Mouse (Mus musculus) ES-E14 (cell line): Measurements from ENCODE around the gene Sbno2. TPM values are rescaled to one million over a fixed set of nuclear protein-coding genes. Genes with fewer than 3 reads are reported as not detected.

Source experiments
- DNase-seq: peaks from one replicate; pipeline ENCODE4 v3.0.0-alpha.2; 2013; ENCODE audit warnings: low read depth, low spot score
- H3K27ac ChIP-seq: 2 replicates; pipeline ENCODE4 v1.5.1; 2012; ENCODE audit warnings: low read depth, mild to moderate bottlenecking, low read length, moderate library complexity, mixed read lengths; ENCODE audit not compliant: poor library complexity, insufficient read depth, severe bottlenecking
- H3K36me3 ChIP-seq: 2 replicates; pipeline ENCODE4 v1.6.1; 2012; ENCODE audit warnings: mild to moderate bottlenecking, low read length, moderate library complexity, mixed read lengths; ENCODE audit not compliant: control insufficient read depth, poor library complexity, insufficient read depth, severe bottlenecking
- H3K4me1 ChIP-seq, 2 experiments: fragments of 150-350 bp in 1 of 2; sonication (generic) in 1 of 2; 2 replicates each; pipeline ENCODE4 v1.6.1; 2012; ENCODE audit warnings: low read length in 2 of 2, mild to moderate bottlenecking in 1 of 2, mixed read lengths in 1 of 2; ENCODE audit not compliant: control insufficient read depth in 2 of 2, insufficient read depth in 2 of 2, poor library complexity in 1 of 2
- H3K4me3 ChIP-seq, 2 experiments: fragments of 150-350 bp in 1 of 2; sonication (generic) in 1 of 2; 2 replicates each; pipeline ENCODE4 v1.5.1; 2012; ENCODE audit warnings: low read length in 2 of 2, low read depth in 1 of 2, mild to moderate bottlenecking in 1 of 2, mixed read lengths in 1 of 2; ENCODE audit not compliant: insufficient read depth in 1 of 2, poor library complexity in 1 of 2, severe bottlenecking in 1 of 2
- H3K9ac ChIP-seq: 2 replicates; pipeline ENCODE4 v1.6.1; 2012; ENCODE audit warnings: low read depth, mild to moderate bottlenecking, low read length, mixed read lengths; ENCODE audit not compliant: poor library complexity, insufficient read depth, severe bottlenecking
- H3K9me3 ChIP-seq: fragments of 150-350 bp; sonication (generic); 2 replicates; pipeline ENCODE4 v1.6.1; 2012; ENCODE audit warnings: low read depth, mild to moderate bottlenecking, low read length; ENCODE audit not compliant: control insufficient read depth, insufficient read depth
- CHD2 ChIP-seq: IDR thresholded peaks from 2 replicates; pipeline ENCODE4 v1.6.1; 2014; ENCODE audit warnings: mild to moderate bottlenecking, low read depth, low read length, inconsistent platforms
- HCFC1 ChIP-seq: IDR thresholded peaks from 2 replicates; pipeline ENCODE4 v1.6.1; 2012; ENCODE audit warnings: low read length, inconsistent platforms, borderline replicate concordance; ENCODE audit not compliant: insufficient read depth
- MAFK ChIP-seq: IDR thresholded peaks from 2 replicates; pipeline ENCODE4 v1.6.1; 2014; ENCODE audit warnings: mild to moderate bottlenecking, low read depth, low read length, inconsistent platforms; ENCODE audit not compliant: insufficient read depth
- ZC3H11A ChIP-seq: IDR thresholded peaks from 2 replicates; pipeline ENCODE4 v1.6.1; 2012; ENCODE audit warnings: low read depth, mild to moderate bottlenecking, inconsistent platforms, low read length, borderline replicate concordance
- ZNF384 ChIP-seq: IDR thresholded peaks from 2 replicates; pipeline ENCODE4 v1.6.1; 2012; ENCODE audit warnings: low read depth, low read length, inconsistent platforms
- in situ Hi-C, 2 experiments: fragments of 600-800 bp; cut with MboI; formaldehyde crosslinking; loops; one replicate each; pipeline ENCODE4 v1.15.1; 2025; ENCODE audit warnings: low sequenced_read_pairs in 2 of 2, inconsistent platforms in 1 of 2; ENCODE audit not compliant: unreplicated experiment in 2 of 2
- total RNA-seq: library from RNA; depleted of rRNA; stranded (reverse); fragments of 300-350 nt; gene quantifications from 2 replicates; pipeline ENCODE4 v1.2.3, GENCODE M21; 2012

Sbno2 gene
- total RNA-seq, 1 experiment: 36.6 TPM

GRCm38 (mm10) chr10:80148610-80149290, 43.4 kb upstream of the Sbno2 start:
- H3K36me3 ChIP-seq: peaks cover 46% of the 10 kb centered on the region
- H3K9ac ChIP-seq: peak overlapping the region; percentile 89
- in situ Hi-C loops: no loop called here
- peak overlapping the region; percentile 80 to 83 for H3K4me3 ChIP-seq
- H3K27ac ChIP-seq: peak overlapping the region; percentile 98
- H3K9me3 ChIP-seq: no peaks in the 10 kb centered on the region
- H3K4me1 ChIP-seq: peaks cover 0 to 38% of the 10 kb centered on the region in 2 experiments; a peak in 3 of 4 replicates
- TF ChIP-seq HCFC1 (peak; percentile 54; the same call in 1 of the 2 replicates), ZC3H11A (no peak; the same call in 1 of the 2 replicates), CHD2 (no peak), ZNF384 (peak; percentile 92), MAFK (peak; percentile 92)
- DNase-seq: peak; percentile 78

- peak within 1 kb of the TSS; percentile 93 for H3K9ac ChIP-seq
- H3K4me3 ChIP-seq: peak within 1 kb of the TSS; percentile 80 to 83
- peak; percentile 67; the same call in 1 of the 2 replicates for TF ChIP-seq MAFK
- TF ChIP-seq CHD2: no peak
- TF ChIP-seq ZC3H11A: no peak
- H3K36me3 ChIP-seq: peaks cover 46% of the 10 kb centered on the region
- DNase-seq: no peak
- in situ Hi-C loops: no loop called here
- no peaks in the 10 kb centered on the region for H3K9me3 ChIP-seq
- H3K27ac ChIP-seq: peak within 1 kb of the TSS; percentile 98
- peaks cover 0 to 36% of the 10 kb centered on the region in 2 experiments; a peak in 3 of 4 replicates for H3K4me1 ChIP-seq
These were observed 42.6 kb upstream of the Sbno2 start, which contains the start of gene Midn for GRCm38 (mm10) chr10:80147719-80148601. TSS of gene Midn (plus strand) at chr10:80148272.

GRCm38 (mm10) chr10:80147146-80147718, 41.9 kb upstream of the Sbno2 start:
- peaks cover 43% of the 10 kb centered on the region for H3K36me3 ChIP-seq
- DNase-seq: no peak
- H3K9me3 ChIP-seq: no peaks in the 10 kb centered on the region
- no peak overlapping the region for H3K9ac ChIP-seq
- peaks cover 0 to 30% of the 10 kb centered on the region in 2 experiments; a peak in 3 of 4 replicates for H3K4me1 ChIP-seq
- H3K27ac ChIP-seq: peak overlapping the region; percentile 98
- in situ Hi-C loops: no loop called here
- no peak for TF ChIP-seq MAFK
- no peak for TF ChIP-seq ZNF384
- no peak for TF ChIP-seq HCFC1
- no peak for TF ChIP-seq CHD2
- no peak for TF ChIP-seq ZC3H11A
- H3K4me3 ChIP-seq: peak overlapping the region in 1 of 2 experiments; percentile 80; a peak in 1 of 4 replicates

GRCm38 (mm10) chr10:80146568-80147011, 41.2 kb upstream of the Sbno2 start:
- Histone ChIP-seq H3K9ac (no peak overlapping the region), H3K36me3 (peaks cover 37% of the 10 kb centered on the region), H3K27ac (peak overlapping the region; percentile 98; the same call in 1 of the 2 replicates), H3K4me1 (peaks cover 0 to 26% of the 10 kb centered on the region in 2 experiments; a peak in 3 of 4 replicates), H3K9me3 (no peaks in the 10 kb centered on the region), H3K4me3 (no peak overlapping the region)
- TF ChIP-seq CHD2 (no peak), ZNF384 (no peak), MAFK (no peak), ZC3H11A (no peak), HCFC1 (no peak)
- in situ Hi-C loops: no loop called here
- DNase-seq: no peak
